Mouse (Mus musculus) gastrocnemius, adult 2 months (tissue): ENCODE data around the gene Axdnd1. TPM values are rescaled to one million over a fixed set of nuclear protein-coding genes. Genes with fewer than 3 reads are reported as not detected.

ENCODE experiments used
- DNase-seq: peaks from one replicate; pipeline ENCODE4 v3.0.0; 2022
- H3K27ac ChIP-seq: fragments of 200-600 bp; 2 replicates; pipeline ENCODE4 v1.8.1; 2022; ENCODE audit warnings: mild to moderate bottlenecking
- H3K4me3 ChIP-seq: fragments of 200-600 bp; 2 replicates; pipeline ENCODE4 v1.8.1; 2022; ENCODE audit warnings: mild to moderate bottlenecking, moderate library complexity
- CTCF ChIP-seq: fragments of 200-600 bp; IDR thresholded peaks from 2 replicates; pipeline ENCODE4 v1.8.1; 2022; ENCODE audit warnings: antibody characterized with exemption, mild to moderate bottlenecking, moderate library complexity
- intact Hi-C: fragments of 180-260 bp; cut with DNase I; formaldehyde crosslinking; loops from one replicate; pipeline ENCODE4 v1.15.1; 2025
- total RNA-seq, 2 experiments: library from RNA; stranded (reverse); gene quantifications; 2 replicates each; pipeline ENCODE4 v1.2.3; 2021

Axdnd1 gene
- total RNA-seq, 2 experiments from 2014 or later: not detected

DNA sequence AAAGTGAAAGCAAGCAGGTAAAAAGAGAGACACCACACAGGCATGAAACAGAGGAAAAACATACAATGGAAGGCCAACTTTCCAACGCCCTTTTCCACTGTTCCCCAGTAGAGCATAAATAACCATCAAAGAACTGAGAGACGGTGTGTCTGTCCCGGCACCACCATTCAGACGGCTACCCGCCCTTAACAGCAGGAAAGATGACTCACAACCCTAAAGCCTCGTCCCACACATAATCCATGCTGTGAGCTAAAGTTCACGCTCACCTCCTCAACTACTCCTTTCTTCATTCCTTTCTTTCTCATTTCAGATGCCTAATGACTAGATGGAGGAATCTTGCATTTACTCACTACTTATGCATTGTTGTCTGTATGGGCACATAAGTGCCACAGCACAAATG, 33.4 kb upstream of the Axdnd1 start:
- intact Hi-C loops: no loop called here

DNA sequence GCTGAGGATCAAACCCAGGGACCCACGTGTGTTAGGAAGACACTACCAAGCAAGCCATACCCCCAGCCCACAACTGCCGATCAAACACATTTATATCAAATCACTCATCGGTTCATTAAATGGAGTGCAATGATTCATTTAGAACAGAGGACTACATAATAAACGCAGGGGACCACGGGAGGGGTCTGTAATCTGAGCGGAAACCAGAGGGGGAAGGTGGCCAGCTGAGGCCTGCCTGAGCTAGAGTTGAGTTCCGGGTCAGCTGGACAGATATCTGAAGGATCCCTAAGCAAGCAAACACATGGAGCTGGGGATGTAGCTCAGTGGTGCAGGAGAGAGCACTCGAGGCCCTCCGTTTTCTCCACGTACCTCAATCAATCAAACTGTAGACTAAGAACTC, 32.9 kb upstream of the Axdnd1 start:
- Histone ChIP-seq H3K27ac (no peak overlapping the region), H3K4me3 (no peak overlapping the region)
- DNase-seq: no peak
- intact Hi-C loops: no loop called here
- TF ChIP-seq CTCF: no peak

More for the DNA sequence above, 33.4 kb upstream of the Axdnd1 start:
- no peak overlapping the region for H3K27ac ChIP-seq
- no peak overlapping the region for H3K4me3 ChIP-seq
- no peak for DNase-seq
- no peak for TF ChIP-seq CTCF

DNA sequence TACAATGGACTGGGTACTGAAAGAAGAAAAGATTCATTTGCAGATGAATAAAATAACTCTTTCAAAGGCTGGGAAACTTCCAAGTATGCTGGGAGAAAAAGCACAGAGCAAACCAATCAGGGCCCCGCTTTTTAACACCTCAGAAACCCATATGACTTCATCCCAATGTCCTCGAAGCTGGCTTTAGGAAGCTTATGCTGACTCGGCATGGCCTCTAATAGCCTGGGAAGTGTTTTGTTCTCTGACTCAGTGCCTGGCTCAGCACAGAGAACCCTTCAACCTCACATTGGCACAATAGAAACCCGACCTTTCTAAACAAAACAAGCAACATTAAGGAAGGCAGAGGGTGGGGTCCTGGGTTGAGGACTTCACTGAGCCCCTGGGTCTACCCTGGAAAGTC, 29.5 kb upstream of the Axdnd1 start:
- H3K4me3 ChIP-seq: no peak overlapping the region
- TF ChIP-seq CTCF: no peak
- intact Hi-C loops: no loop called here
- H3K27ac ChIP-seq: no peak overlapping the region
- no peak for DNase-seq

DNA sequence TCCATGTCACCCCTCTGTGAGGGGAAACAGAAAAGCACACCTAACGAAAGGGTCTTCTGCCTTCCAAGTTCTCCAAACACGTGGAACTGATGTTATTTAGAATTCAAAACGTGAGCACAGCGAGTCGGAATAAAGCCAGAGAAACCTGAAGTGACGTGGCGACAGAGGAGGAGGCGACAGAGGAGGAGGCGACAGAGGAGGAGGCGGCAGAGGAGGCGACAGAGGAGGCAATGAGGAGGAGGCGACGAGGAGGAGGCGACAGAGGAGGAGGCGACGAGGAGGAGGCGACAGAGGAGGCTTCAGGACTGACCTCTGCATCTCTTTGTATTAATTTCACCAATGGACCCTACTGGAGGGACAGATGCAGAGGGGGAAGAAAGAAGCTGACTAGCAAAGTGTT, 28.7 kb upstream of the Axdnd1 start:
- intact Hi-C loops: no loop called here
- no peak for TF ChIP-seq CTCF
- DNase-seq: no peak
- Histone ChIP-seq H3K27ac (no peak overlapping the region), H3K4me3 (no peak overlapping the region)

DNA sequence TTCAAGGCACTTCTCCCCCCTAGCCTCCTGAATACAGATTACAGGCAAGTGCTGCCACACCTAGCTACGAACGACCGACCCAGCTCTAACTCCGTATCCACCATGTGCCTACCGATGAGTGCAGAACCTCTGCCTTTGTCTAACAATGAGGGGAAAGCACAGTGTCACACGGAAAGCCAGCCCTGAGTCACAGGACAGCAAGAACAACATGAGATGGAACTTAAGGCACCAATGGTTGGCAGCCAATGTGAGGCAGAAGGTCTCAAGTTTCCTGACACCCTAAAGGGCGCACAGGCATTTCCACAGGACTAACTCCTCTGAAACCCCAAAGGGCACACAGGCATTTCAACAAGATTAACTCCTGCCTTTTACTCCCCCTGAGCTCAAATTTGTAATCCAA, 28.1 kb upstream of the Axdnd1 start:
- H3K4me3 ChIP-seq: no peak overlapping the region
- DNase-seq: peak; percentile 37
- no peak for TF ChIP-seq CTCF
- peak overlapping the region; percentile 63 for H3K27ac ChIP-seq
- intact Hi-C loops: no loop called here

DNA sequence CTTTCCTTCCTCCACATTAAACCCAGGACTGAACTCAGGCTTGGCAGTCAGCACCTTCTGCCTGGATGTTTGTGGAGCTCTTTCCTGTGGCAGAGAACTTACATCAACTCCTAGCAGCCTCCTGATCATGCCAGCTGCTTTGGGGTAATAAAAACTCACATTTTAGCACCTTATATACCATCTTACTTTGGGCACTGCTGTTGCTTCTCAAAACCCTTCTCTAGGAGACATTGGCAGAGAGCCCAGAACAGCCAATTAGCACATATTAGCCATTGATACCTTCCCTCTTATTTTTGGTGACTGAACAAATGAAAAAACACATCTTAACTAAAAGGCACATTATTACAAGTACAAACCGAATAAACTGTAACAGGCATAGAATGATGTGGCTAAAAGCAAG, 24.1 kb upstream of the Axdnd1 start:
- DNase-seq: no peak
- intact Hi-C loops: no loop called here
- Histone ChIP-seq H3K4me3 (no peak overlapping the region), H3K27ac (no peak overlapping the region)
- no peak for TF ChIP-seq CTCF

DNA sequence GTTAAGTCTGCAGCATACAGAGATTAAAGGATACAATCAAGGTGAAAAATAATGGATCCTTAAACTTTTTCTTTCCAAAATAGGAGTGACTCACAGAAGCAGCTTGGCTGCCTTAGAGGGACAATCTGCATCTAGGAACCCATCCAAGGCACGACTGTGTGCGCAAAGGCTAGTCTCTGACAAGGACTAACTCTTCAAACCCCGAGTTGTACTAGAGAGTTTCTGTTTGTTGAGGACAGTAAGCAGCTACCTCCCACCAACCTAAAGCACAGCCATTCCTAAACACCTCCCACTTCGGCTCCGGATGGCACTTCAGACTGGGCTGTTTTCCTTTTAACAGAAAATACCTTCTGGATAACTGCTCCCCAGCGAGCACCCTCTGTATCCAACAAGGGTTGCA, 21.8 kb upstream of the Axdnd1 start:
- Histone ChIP-seq H3K27ac (no peak overlapping the region), H3K4me3 (no peak overlapping the region)
- no peak for DNase-seq
- intact Hi-C loops: no loop called here
- no peak for TF ChIP-seq CTCF

DNA sequence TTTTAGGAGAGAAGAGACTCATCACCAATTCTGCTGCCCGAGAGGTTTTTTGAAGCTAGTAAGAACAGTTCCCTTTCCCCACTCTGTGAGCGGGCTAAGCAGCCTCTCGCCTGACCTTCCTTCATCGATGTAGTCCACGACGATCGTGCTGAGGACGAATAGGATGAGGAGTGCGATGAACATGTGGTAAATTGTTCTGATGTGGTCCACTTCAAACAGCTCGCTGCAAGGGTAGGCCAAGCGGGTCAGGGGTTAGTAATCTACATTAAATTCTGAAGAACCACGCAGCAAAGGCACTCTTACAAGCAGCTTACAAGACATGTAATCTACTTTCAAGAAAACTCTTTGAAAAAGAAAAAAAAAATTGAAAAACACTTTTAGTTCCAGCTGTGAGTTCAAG, 21.3 kb upstream of the Axdnd1 start:
- H3K27ac ChIP-seq: no peak overlapping the region

DNA sequence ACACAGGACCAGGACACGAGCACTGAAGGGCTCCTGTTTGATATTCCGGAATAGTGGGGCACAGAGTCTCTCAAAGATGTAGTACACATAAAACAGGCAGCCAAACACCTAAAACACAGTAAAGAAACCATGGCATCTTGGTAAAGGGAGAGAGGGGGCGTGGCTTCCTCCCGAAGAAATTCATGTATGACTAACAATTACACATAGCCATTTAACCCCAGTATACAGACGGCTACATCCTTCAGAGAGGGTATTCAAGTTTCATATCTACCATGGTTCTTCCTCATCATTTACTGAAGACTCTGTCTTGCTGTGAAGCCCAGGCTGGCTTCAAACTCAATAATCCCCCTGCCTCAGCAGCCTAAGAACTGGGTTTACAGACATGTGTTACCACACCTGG, 16.8 kb upstream of the Axdnd1 start:
- Histone ChIP-seq H3K4me3 (no peak overlapping the region), H3K27ac (no peak overlapping the region)
- no peak for DNase-seq
- TF ChIP-seq CTCF: no peak
- intact Hi-C loops: no loop called here

More for the DNA sequence above, 21.3 kb upstream of the Axdnd1 start:
- TF ChIP-seq CTCF: no peak
- H3K4me3 ChIP-seq: no peak overlapping the region
- intact Hi-C loops: no loop called here
- no peak for DNase-seq

DNA sequence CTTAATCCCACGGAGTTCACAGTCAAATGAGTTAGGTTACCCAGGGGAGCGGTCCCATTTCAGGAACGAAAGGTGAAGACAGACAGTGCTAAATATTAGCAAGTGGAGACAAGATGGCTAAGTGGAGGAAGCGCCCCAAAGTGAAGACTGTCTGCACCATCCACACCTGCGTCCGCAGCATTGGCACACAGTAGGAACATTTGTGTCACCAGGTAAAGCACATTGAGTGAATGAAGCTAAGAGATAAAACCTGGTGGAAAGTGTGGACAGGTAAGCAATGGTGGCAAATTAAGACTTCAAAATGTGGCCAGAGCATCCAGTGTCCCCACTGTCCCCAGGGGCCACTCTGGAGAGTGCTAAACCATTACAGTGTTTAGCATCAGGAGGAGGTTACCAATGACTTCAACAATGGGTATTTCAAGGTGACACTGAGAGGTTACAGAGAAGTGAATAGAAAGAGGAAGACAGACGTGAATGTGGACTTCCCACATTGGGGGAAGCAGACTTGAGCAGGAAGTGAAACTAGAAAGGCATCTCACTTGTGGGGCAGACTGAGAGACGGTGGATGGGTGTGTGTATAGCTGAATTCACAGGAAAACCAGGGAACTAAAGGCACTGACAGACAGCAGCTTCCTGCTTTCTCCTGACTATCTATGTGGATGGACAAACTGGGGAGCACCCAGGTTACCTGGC, 16.2 kb upstream of the Axdnd1 start:
- intact Hi-C loops: no loop called here
- no peak overlapping the region for H3K27ac ChIP-seq
- DNase-seq: no peak
- no peak for TF ChIP-seq CTCF
- no peak overlapping the region for H3K4me3 ChIP-seq

DNA sequence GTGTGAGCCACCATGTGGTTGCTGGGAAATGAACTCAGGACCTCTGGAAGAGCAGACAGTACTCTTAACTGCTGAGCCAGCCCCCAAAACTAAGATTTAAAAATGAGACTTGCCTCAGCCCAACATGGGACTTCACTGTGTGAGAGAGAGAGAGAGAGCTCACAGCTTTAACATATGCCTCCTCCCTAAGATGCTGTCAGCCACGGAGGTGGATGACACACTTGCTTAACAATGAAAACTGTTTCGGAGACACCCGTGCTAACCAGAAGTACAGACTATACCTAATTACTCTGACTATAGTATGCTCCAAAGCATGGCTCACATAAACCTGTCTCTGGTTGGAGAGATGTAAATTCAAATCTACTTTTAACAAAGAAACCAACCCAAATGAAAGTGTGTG, 12.5 kb upstream of the Axdnd1 start:
- no peak for DNase-seq
- intact Hi-C loops: no loop called here
- TF ChIP-seq CTCF: no peak
- Histone ChIP-seq H3K27ac (no peak overlapping the region), H3K4me3 (no peak overlapping the region)

DNA sequence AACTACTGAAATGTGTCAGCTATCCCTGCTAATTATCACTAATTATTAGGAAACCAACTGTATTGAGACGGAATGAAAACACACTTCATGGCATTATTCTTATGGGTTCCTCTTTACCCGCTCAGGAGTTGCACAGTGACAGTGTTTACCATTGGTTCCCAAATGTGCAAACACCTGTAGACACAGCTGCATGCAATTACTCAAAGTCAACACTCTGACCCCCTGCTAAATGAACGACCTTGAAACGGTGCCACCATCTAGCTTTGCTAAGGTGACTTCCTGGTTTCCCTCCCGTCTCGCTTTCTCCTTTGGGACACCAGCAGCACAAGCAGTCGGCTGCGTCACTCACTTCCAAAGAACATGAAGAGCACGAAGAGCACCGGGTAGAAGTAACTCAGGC, 11.5 kb upstream of the Axdnd1 start:
- Histone ChIP-seq H3K4me3 (no peak overlapping the region), H3K27ac (no peak overlapping the region)
- TF ChIP-seq CTCF: no peak
- DNase-seq: no peak
- intact Hi-C loops: no loop called here

DNA sequence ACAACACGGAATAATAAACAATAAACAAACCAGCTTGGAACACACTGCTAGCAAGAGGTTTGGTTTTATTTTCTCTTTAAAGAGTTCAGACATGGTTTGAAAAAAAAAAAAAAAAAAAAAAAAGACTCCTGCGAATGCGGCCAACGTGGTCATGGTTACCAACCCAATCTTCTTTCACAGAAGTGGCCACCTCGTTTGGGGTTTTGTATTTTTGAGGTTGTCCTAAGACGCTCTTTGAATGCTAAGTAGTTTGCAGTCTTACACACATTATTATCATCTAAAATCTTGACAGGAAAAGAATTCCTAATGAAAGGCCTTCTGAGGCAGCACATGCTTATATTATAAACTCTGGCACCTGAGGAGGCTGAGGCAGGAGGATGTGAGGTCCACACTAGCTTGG, 7.5 kb upstream of the Axdnd1 start:
- no peak overlapping the region for H3K4me3 ChIP-seq
- DNase-seq: no peak
- no peak overlapping the region for H3K27ac ChIP-seq
- no peak for TF ChIP-seq CTCF
- intact Hi-C loops: no loop called here

DNA sequence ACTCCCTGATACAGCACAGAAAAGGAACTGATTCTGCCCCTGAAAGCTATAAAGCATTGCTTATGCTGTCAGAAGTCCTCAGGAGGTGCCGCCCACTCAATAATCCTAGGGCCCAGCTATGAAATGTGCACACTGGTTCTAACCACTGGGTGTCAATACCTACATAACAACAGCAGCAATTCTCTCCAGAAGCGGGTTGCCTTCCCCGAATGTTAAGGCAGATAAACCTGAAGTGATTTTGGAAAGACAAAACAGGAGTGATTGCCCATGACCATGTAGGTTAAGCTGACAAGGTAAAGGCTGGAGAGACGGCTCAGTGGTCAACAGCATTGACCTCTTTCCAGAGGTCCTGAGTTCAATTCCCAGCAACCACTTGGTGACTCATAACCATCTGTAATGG, 4.8 kb upstream of the Axdnd1 start:
- H3K4me3 ChIP-seq: no peak overlapping the region
- intact Hi-C loops: no loop called here
- TF ChIP-seq CTCF: no peak
- no peak overlapping the region for H3K27ac ChIP-seq
- DNase-seq: no peak

DNA sequence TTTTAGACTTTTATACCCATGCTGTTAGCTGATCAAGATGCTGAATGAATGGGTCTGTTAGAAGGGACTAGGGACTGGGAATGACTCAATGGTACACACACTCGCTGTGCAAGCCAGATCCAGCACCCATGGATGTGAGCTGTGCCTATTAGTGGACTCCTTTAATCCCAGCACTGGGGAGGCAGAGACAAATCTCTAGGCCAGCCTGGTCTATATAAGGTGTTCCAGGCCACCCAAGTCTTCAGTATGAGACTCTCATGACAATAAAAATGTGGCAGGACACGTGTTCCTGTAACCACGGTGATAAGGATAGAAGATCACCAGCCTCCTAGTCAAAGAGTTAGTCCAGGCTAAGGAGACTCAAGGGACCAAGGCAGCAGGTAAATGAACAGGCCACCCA, 3.1 kb upstream of the Axdnd1 start:
- no peak overlapping the region for H3K4me3 ChIP-seq
- TF ChIP-seq CTCF: no peak
- no peak overlapping the region for H3K27ac ChIP-seq
- DNase-seq: no peak
- intact Hi-C loops: loop anchor here (5.0 kb wide), 2 partner anchors 48 to 113 kb away; partner anchors contain the start of gene Soat1
